Mouse (Mus musculus): ENCODE measurements around the gene Btbd6. TPM values are rescaled to one million over a fixed set of nuclear protein-coding genes. Genes with fewer than 3 reads are reported as not detected.
A peak's percentile ranks its signal among the peaks of the same experiment; 100 is the strongest.

Btbd6 gene
- total RNA-seq, 2 experiments from 2014 or later, result 55.8 to 55.9 TPM

GRCm38 (mm10) chr12:112941776-112942713 lies 34.2 kb upstream of the Btbd6 start, which contains the start of gene Nudt14:
Gene Nudt14, minus strand, starts transcription at chr12:112942124.
- H3K27ac ChIP-seq, result peak within 1 kb of the TSS; percentile 96
- peak within 1 kb of the TSS; percentile 86 for H3K4me3 ChIP-seq
- 0 out of 2 replicates have a peak, but pooled peaks have one; percentile 5 for TF ChIP-seq CTCF (conservative IDR thresholded peaks at IDR 0.05)
- DNase-seq (ENCODE audit: low spot score in 2 of 2), result peak in 1 of 2 experiments; percentile 47

GRCm38 (mm10) chr12:112943669-112944068 lies 32.6 kb upstream of the Btbd6 start:
- no peak overlapping the region for H3K4me3 ChIP-seq
- H3K27ac ChIP-seq, result no peak overlapping the region
- no peak for DNase-seq (ENCODE audit: low spot score in 2 of 2)
- TF ChIP-seq CTCF (conservative IDR thresholded peaks at IDR 0.05), result no peak

DNA sequence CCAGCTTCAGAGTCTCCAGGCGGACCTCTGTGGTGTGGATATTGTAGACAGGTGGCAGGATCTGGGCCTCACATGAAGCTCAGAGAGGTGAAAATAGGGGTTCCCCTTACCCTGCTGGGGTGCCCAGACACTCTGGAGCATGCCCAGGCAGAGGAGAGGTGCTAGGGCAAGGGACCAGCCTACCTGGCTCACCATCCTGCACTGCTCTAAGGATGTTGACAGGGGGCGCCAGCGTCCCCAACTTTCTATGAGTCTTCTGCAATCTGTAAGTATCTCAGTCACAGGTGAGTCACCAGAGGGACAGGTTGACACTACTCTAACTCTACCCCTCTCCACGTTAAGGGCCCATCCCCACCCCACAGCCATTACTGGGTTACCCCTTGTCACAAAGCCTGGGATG lies 29.0 kb upstream of the Btbd6 start:
- H3K27ac ChIP-seq, result no peak overlapping the region
- H3K4me3 ChIP-seq, result no peak overlapping the region
- no peak for DNase-seq (ENCODE audit: low spot score in 2 of 2)
- TF ChIP-seq CTCF (conservative IDR thresholded peaks at IDR 0.05), result peak; percentile 78

DNA sequence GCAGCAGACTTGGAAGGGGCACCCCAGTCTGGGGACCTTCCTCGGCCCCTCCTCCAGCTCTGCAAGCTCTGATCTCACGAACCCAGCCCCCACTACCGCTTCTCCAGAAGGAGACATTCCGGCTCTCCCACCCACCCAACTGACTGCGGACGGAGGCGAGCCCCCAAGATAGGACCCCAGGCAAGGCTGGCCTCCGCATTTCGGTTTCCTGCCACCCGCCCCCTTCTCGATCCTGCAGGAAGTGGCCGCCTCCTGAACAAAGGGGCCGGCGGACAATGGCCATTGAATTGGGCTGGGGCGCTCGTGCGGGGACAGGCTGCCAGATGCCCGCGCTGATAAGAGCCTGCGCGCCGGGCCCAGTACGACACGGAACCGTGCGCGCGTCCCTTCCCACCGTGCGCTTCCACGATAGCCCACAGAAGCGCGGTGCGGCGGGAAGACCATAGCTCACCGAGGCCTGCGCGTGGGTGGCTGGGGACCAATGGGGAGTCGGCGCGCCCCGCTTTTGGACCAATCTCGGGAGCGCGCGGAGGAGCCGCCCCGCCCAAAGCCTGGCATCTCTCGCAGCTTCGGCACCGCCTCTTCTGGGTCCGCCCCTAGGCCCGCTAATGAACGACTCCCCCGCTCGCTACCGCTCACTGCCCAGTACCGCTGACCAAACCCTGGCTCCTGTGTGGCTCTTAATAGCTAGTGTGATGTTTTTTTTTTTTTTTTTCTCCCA lies 26.1 kb upstream of the Btbd6 start:
- Histone ChIP-seq H3K27ac (peak overlapping the region; percentile 84), H3K4me3 (peak overlapping the region; percentile 68)
- DNase-seq (ENCODE audit: low spot score in 2 of 2), result peak; percentile 92 to 93
- TF ChIP-seq CTCF (conservative IDR thresholded peaks at IDR 0.05), result no peak

DNA sequence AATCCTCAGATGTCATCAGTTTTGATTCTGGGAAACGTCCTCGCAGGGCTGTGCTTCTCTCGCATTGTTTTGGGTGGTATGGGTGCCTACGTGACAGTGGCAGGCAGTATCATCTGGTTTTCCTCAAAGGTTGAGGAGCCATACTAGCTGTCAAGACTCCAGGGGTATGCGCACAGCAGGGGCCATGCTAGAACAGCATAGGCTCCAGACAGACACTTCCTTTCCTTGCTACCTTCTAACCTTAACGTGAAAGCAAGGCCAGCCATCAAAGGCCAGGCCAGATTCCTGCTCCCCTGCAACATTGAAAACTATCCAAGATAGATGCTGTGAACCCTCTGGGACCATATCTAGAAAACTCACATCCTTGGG lies 25.5 kb upstream of the Btbd6 start:
- no peak for TF ChIP-seq CTCF (conservative IDR thresholded peaks at IDR 0.05)
- DNase-seq (ENCODE audit: low spot score in 2 of 2), result no peak
- Histone ChIP-seq H3K27ac (peak overlapping the region; percentile 84), H3K4me3 (peak overlapping the region; percentile 68)

DNA sequence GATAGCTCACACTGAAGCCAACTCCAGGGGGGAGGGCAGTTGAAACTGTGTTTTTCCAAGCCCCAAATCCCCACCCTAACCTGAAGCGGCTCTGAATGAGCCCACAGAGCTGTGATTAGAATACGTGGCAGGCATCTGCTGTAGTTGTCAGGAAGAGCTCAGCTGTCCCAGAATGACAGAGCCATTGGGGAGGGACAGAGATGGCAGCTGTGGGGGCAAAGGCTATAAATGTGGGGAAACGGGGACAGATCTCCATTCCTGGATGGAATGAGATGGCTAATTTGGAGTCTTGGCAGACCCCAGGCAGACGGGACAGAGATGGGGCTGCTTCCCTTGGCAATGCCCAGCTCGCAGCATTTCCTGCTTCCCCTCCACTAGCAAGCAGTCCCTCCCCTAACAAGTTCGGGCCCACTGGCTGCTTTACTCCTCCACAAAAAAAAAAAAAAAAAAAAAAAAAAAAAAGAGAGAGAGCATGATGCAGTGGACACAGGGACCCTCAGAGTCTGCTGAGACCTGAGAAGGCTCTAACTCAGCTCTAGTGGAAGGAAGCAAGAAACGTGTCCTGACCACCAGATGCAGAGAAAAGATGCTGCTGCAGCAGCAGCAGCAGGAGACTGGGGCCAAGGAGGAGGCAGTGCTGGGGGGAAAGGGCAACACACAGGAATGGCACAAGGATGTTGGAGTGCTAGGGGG lies 25.0 kb upstream of the Btbd6 start:
- H3K27ac ChIP-seq, result peak overlapping the region; percentile 84
- no peak for TF ChIP-seq CTCF (conservative IDR thresholded peaks at IDR 0.05)
- no peak overlapping the region for H3K4me3 ChIP-seq
- no peak for DNase-seq (ENCODE audit: low spot score in 2 of 2)

DNA sequence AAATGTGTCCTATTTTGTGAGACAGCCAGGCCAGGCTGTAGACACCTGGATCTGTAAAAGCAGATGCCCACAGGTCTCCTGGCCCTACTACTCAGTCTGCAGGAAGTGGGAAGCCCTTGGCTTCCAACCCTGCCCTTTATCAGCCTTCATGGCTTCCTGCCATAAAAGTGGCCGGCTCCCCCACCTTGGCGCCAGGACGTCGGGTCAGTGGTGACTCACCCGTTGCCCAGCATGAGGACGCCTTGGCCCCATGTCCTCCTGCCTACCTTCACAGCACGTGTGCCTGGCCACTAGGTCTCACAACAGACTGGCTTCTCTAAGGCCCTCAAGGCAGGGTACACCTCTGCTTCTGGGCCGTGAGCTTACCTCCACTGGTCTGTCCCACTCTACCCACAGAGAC lies 23.8 kb upstream of the Btbd6 start:
- DNase-seq (ENCODE audit: low spot score in 2 of 2), result no peak
- no peak for TF ChIP-seq CTCF (conservative IDR thresholded peaks at IDR 0.05)
- H3K27ac ChIP-seq, result peak overlapping the region; percentile 6; the same call in 1 of the 2 replicates
- no peak overlapping the region for H3K4me3 ChIP-seq

DNA sequence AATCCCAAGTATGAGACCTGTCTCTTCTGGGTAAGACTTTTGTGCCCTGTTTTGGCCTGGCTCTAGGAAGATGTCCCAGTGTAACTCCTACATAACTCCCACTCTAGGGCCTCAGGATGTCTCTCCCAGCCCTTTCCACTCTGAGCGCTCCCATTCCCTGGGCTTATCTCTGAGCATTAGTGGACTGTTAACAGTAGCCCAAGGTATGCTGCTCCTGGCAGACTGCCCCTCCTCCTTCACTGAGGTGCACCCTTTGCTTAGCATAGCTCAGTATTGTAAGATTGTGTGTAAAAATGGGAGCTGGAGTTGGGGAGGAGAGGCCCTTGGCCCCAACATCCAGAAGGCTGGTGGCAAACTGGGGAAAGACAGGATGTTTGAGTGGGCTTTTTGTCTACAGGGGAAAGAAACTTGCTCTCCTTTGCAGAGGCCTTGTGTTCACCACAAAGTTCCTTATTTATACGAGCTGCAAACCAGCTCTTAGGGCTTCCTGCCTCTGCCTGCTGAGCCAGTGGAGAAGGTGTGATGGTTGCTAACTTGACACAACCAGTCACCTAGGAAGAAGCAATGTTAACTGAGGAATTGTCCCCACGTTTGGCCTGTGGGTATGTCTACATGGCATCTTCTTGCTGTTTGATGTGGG lies 23.2 kb upstream of the Btbd6 start:
- TF ChIP-seq CTCF (conservative IDR thresholded peaks at IDR 0.05), result no peak
- Histone ChIP-seq H3K4me3 (no peak overlapping the region), H3K27ac (peak overlapping the region; percentile 6; the same call in 1 of the 2 replicates)
- no peak for DNase-seq (ENCODE audit: low spot score in 2 of 2)

DNA sequence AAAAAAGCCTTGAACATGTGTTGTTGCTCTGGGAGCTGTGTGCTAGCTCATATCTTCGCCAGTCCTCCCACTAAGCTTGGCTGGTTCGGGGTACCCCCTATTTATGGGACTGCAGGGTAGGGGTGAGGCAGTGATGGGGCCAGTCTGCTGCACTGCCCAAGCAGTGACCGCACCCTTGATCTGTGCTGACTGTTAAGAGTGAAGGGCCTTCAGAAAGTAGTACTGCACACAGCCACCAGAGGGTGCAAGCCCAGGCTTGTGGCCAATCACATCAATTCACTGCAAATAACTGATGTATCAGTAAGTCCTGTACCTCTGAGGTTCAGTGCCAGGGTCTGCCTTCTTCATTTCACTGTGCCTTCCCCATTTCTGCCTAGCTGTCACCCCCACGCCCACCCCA lies 20.5 kb upstream of the Btbd6 start:
- Histone ChIP-seq H3K4me3 (no peak overlapping the region), H3K27ac (no peak overlapping the region)
- peak; percentile 94 for TF ChIP-seq CTCF (conservative IDR thresholded peaks at IDR 0.05)
- peak; percentile 65 to 82 for DNase-seq (ENCODE audit: low spot score in 2 of 2)

- peak in 1 of 2 experiments; percentile 43 for DNase-seq (ENCODE audit: low spot score in 2 of 2)
- H3K27ac ChIP-seq, result no peak overlapping the region
- no peak overlapping the region for H3K4me3 ChIP-seq
- peak; percentile 64 for TF ChIP-seq CTCF (conservative IDR thresholded peaks at IDR 0.05)
Observed at GRCm38 (mm10) chr12:112958303-112958702, 18.0 kb upstream of the Btbd6 start.

GRCm38 (mm10) chr12:112959421-112959820 lies 16.9 kb upstream of the Btbd6 start:
- Histone ChIP-seq H3K4me3 (no peak overlapping the region), H3K27ac (no peak overlapping the region)
- no peak for TF ChIP-seq CTCF (conservative IDR thresholded peaks at IDR 0.05)
- no peak for DNase-seq (ENCODE audit: low spot score in 2 of 2)

DNA sequence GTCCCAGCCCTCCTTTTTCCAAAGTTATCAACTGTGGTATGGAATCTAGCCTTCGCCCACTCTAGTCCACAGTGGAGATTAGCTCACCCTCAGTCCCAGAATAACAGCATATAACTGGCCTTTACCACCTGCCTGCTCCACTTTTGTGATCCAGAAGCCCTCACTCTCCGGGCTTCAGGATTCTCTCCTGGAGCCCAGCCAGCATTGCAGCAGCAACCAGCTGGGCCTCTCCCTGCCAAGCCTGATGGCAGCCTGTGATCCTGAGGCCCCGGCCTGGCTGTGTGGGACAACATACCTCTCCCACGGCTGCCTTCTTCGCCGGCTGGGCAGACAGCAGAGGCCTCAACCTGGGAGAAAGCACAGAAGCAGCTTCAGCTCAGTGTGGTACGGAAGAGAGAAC lies 14.9 kb upstream of the Btbd6 start:
- DNase-seq (ENCODE audit: low spot score in 2 of 2), result no peak
- Histone ChIP-seq H3K27ac (peak overlapping the region; percentile 1; the same call in 1 of the 2 replicates), H3K4me3 (no peak overlapping the region)
- TF ChIP-seq CTCF (conservative IDR thresholded peaks at IDR 0.05), result no peak
